Mouse (Mus musculus) myocyte (in vitro differentiated cells): ENCODE measurements around the gene Kalrn. TPM values are rescaled to one million over a fixed set of nuclear protein-coding genes. Genes with fewer than 3 reads are reported as not detected.

Experiments used
- H3K27me3 ChIP-seq: one replicate; pipeline ENCODE4 v1.6.1; 2011; ENCODE audit not compliant: control insufficient read depth, insufficient read depth, insufficient read length
- H3K36me3 ChIP-seq: one replicate; pipeline ENCODE4 v1.6.1; 2011; ENCODE audit not compliant: control insufficient read depth, insufficient read depth
- H3K4me2 ChIP-seq: one replicate; pipeline ENCODE4 v1.6.1; 2011; ENCODE audit warnings: low read depth, control low read depth
- H3K4me3 ChIP-seq: one replicate; pipeline ENCODE4 v1.5.1; 2011; ENCODE audit warnings: mild to moderate bottlenecking, control low read depth, moderate library complexity
- H3K79me2 ChIP-seq: one replicate; pipeline ENCODE4 v1.6.1; 2011; ENCODE audit not compliant: control insufficient read depth, insufficient read depth
- H3ac ChIP-seq: one replicate; pipeline ENCODE4 v1.6.1; 2011; ENCODE audit not compliant: control insufficient read depth, insufficient read length
- CEBPB ChIP-seq: IDR thresholded peaks from 2 replicates; pipeline ENCODE4 v1.6.1; 2011; ENCODE audit warnings: mild to moderate bottlenecking, moderate library complexity; ENCODE audit not compliant: poor library complexity, insufficient read depth, severe bottlenecking
- E2F4 ChIP-seq: IDR thresholded peaks from one replicate; pipeline ENCODE4 v1.6.1; 2011; ENCODE audit warnings: mild to moderate bottlenecking, control low read depth, moderate library complexity; ENCODE audit not compliant: insufficient read depth
- MAX ChIP-seq: IDR thresholded peaks from one replicate; pipeline ENCODE4 v1.6.1; 2011; ENCODE audit warnings: low read depth, mild to moderate bottlenecking, control low read depth
- MYOD1 ChIP-seq, 3 experiments: IDR thresholded peaks; one replicate each; pipeline ENCODE4 v1.6.1; 2011; ENCODE audit warnings: control low read depth in 2 of 3, low read depth in 2 of 3, mild to moderate bottlenecking in 2 of 3, moderate library complexity in 1 of 3; ENCODE audit not compliant: insufficient read length in 2 of 3, control insufficient read depth in 1 of 3
- MYOG ChIP-seq, 3 experiments: IDR thresholded peaks; one replicate each; pipeline ENCODE4 v1.6.1; 2011; ENCODE audit warnings: control low read depth in 2 of 3, low read depth in 2 of 3, mild to moderate bottlenecking in 2 of 3; ENCODE audit not compliant: insufficient read length in 2 of 3, control insufficient read depth in 1 of 3, insufficient read depth in 1 of 3
- POLR2A ChIP-seq: IDR thresholded peaks from one replicate; pipeline ENCODE4 v1.6.1; 2011; ENCODE audit warnings: low read depth, mild to moderate bottlenecking, control low read depth, moderate library complexity; ENCODE audit not compliant: insufficient read length
- POLR2AphosphoS2 ChIP-seq: IDR thresholded peaks from one replicate; pipeline ENCODE4 v1.6.1; 2011; ENCODE audit warnings: low read depth, control low read depth; ENCODE audit not compliant: insufficient read length
- REST ChIP-seq: IDR thresholded peaks from one replicate; pipeline ENCODE4 v1.6.1; 2011; ENCODE audit warnings: mild to moderate bottlenecking, control low read depth, moderate library complexity; ENCODE audit not compliant: insufficient read depth, insufficient read length
- SRF ChIP-seq: IDR thresholded peaks from one replicate; pipeline ENCODE4 v1.6.1; 2011; ENCODE audit warnings: low read depth; ENCODE audit not compliant: control insufficient read depth, insufficient read length
- TCF12 ChIP-seq: IDR thresholded peaks from one replicate; pipeline ENCODE4 v1.6.1; 2011; ENCODE audit warnings: mild to moderate bottlenecking, control low read depth; ENCODE audit not compliant: poor library complexity, insufficient read depth, severe bottlenecking
- TCF3 ChIP-seq: IDR thresholded peaks from one replicate; pipeline ENCODE4 v1.6.1; 2011; ENCODE audit warnings: low read depth, control low read depth; ENCODE audit not compliant: insufficient read length
- USF1 ChIP-seq: IDR thresholded peaks from one replicate; pipeline ENCODE4 v1.6.1; 2011; ENCODE audit warnings: low read depth, mild to moderate bottlenecking, control low read depth, moderate library complexity
- polyA plus RNA-seq: library from polyadenylated mRNA; unstranded; fragments of >200 nt; fragmentation: generic; extraction: Trizol; gene quantifications from one replicate; pipeline ENCODE4 v1.2.1, GENCODE M21; 2012; ENCODE audit warnings: missing spikeins

Gene Kalrn
- polyA plus RNA-seq, 1 experiment, result 5.5 TPM

- TF ChIP-seq POLR2AphosphoS2, result no peak
- TF ChIP-seq MYOG (IDR thresholded peaks at IDR 0.05; ENCODE audit: control insufficient read depth in 1 of 3, insufficient read depth in 1 of 3, insufficient read length in 2 of 3, low read depth in 2 of 3), result peak in 1 of 3 experiments; percentile 41
- no peak for TF ChIP-seq USF1
- TF ChIP-seq CEBPB, result 0 out of 2 replicates have a peak, but pooled peaks have one; percentile 35
- TF ChIP-seq SRF, result no peak
- TF ChIP-seq E2F4, result no peak
- TF ChIP-seq REST, result no peak
- no peak for TF ChIP-seq POLR2A
- no peak for TF ChIP-seq TCF3
- peak in 1 of 3 experiments; percentile 32 for TF ChIP-seq MYOD1 (IDR thresholded peaks at IDR 0.05; ENCODE audit: control insufficient read depth in 1 of 3, insufficient read length in 2 of 3, low read depth in 2 of 3)
- TF ChIP-seq TCF12, result no peak
- TF ChIP-seq MAX, result no peak
- Histone ChIP-seq H3K4me2 (peak overlapping the region; percentile 60), H3K27me3 (no peaks in the 10 kb centered on the region), H3K36me3 (peaks cover 9% of the 10 kb centered on the region), H3K79me2 (no peaks in the 10 kb centered on the region), H3ac (no peak overlapping the region), H3K4me3 (no peak overlapping the region)
These were observed 651.0 kb downstream of the Kalrn start for GRCm38 (mm10) chr16:33922111-33923000.

GRCm38 (mm10) chr16:33921514-33921913 lies 651.8 kb downstream of the Kalrn start:
- H3ac ChIP-seq, result no peak overlapping the region
- no peaks in the 10 kb centered on the region for H3K27me3 ChIP-seq
- peak overlapping the region; percentile 21 for H3K4me2 ChIP-seq
- H3K79me2 ChIP-seq, result no peaks in the 10 kb centered on the region
- TF ChIP-seq CEBPB, result 0 out of 2 replicates have a peak, but pooled peaks have one; percentile 2
- no peak for TF ChIP-seq TCF12
- TF ChIP-seq REST, result no peak
- H3K4me3 ChIP-seq, result no peak overlapping the region
- peaks cover 9% of the 10 kb centered on the region for H3K36me3 ChIP-seq

Other genes starting within 250 kb of the Kalrn start
- not detected for gene Ropn1, start 76.4 kb upstream of the Kalrn start, polyA plus RNA-seq
- gene Ccdc14, start 117.1 kb upstream of the Kalrn start, polyA plus RNA-seq, result 1.0 TPM
- 2.1 TPM for gene Mylk, start 171.7 kb upstream of the Kalrn start, polyA plus RNA-seq